Mouse (Mus musculus): ENCODE measurements around the gene 9930111J21Rik1.
"Not testable (repeated sequence)": the region's sequence is repeated elsewhere in the genome, so short reads cannot be mapped to it uniquely, and the experiment has no call there.

The 9930111J21Rik1 gene

DNA sequence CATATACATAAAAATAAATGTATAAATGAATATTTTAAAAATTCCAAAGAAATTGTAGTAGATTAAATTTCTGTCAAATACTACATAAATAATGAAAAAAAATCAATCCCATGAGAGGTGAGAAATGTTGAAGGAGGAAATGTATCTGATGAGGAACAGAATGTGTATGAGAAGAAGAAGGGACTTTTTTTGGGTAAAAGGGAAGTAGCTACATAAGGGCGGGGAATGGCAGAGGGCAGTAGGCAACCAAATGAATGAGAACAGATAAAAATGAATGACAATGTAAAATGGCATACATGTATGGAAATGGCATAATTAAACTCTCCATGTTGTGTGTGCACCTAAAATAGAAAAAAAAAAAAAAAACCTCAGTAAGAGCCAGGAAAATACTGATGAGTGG is 65.6 kb downstream of the 9930111J21Rik1 start:
- DNase-seq, result no peak

DNA sequence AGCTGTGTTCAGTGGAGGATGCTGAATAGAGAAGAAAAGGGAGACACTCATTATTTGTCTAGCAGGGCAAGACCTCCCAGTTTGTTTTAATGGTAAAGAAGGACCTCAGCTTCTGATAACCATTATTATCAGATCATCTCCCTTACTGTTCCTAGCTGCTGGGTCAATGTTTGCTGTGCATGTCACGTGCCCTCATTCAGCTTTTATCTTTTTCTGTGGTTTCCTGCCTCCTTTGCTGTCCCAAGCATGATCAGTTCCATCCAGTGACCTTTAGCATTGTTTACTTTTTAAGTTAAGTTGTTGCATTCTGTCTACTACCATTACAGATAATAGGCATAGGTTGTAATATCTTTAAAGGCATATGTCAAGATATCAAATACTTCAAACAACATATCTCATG is 70.7 kb downstream of the 9930111J21Rik1 start:
- no peak for DNase-seq

- DNase-seq, result no peak
Observed at GRCm38 (mm10) chr11:48902021-48902420, 77.2 kb downstream of the 9930111J21Rik1 start, which contains the start of gene Gm5431. Gene Gm5431, minus strand, starts transcription at chr11:48902214.

DNA sequence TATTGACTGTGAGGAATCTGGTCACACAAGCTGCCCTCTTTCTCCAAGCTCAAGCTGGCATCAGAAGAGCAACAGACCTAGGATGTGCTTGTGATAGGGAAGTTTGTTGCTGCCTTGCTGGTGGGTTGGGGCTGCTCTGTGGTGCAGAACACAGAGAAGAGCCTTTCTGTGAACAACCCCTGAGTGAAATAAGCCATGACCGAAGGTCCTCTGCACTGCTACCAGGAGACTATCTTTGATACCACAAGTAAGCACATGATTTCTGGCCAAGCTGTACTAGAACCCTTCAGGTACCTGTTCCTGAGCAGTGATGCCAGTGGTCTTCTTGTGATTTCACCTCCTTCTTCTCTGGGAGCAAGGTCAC is 77.6 kb downstream of the 9930111J21Rik1 start:
- DNase-seq, result not testable (repeated sequence)

GRCm38 (mm10) chr11:48900654-48901566 is 78.3 kb downstream of the 9930111J21Rik1 start:
- DNase-seq, result not testable (repeated sequence)

DNA sequence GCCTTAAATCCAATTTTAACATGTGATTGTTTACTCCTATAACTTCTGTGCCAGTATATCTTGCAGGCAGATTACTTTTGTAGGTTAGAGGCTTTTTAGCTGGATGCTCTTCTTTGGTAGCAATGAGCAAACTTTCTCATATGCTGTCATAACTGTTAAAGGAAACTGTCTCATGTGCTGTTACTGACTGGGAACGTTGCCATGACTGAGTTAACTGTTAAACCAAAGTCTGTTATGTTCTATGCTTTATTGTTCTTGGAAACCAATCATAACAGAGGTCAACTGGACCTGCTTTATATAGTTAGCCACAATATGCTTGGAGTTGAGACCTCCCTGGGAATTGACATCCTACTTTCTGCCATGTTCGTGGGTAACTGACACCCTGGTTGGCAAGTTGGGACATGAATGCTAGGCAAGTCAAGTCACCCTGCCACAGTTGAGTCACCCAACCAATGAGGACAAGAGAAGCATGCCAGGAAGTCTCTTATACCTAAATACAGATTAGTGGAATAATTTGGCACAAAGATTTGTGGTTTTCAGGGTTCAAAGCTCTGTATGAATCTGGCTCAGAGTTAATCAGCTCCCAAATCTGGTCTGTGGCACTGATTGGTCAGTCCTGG is 80.3 kb downstream of the 9930111J21Rik1 start:
- DNase-seq, result no peak
